Mouse (Mus musculus): ENCODE measurements around the gene Ccnd3.

Gene Ccnd3

DNA sequence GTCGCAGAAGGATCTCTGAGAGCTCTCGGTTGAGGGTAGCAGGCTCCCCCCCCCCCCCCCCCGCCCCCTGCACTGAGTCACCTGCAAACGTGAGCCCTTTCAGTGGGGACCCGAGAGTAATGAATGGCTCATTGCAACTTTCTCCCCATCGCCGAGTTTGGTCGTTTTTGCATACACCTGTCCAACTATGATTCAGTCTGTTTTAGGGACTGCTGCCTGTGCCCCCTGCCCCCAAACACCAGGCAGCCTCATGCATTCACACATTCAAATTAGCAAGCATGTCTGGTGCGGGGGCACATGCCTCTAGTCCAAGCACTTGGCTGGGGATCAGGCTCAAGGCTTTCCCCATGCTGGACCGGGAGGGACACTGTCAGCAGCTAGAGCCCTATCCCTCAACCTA is 49.8 kb downstream of the Ccnd3 start:
- DNase-seq, result no peak

DNA sequence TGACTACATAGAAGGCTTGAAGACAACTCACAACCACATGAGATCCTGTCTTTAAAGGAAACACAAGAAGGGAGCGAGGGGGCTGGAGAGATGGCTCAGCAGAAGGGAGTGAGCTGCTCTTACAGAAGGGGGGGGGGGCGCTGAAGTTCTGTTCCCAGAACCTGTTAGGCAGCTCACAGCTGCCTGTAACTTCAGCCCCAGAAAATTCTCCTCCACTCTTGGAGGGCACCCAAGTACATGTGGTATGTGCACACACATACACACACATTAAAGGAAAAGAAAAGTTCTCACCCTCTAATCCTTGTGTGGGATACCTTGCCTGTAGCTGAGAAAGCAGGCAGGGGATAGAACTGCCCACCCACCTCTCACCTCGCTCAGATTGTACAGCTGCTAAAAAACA is 52.3 kb downstream of the Ccnd3 start:
- DNase-seq, result no peak

DNA sequence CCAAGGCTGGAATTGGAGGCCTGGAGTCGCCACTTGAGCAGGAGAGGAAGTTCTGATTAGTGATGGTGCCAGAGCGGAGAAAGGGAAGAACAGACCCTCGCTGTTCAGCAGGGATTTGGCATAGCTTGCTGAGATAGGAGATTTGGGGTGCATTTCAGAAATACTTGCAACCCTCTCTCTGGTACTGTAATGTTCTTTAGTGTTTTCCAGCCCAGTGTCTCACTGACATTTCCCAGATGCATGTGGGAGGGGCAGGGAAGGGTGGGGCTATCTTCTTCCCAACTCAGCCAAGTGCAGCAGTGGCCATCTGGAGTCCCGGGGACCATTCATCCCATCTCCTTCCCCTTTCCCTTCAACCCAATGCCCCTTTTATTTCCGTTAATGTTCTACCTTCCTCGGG is 54.9 kb downstream of the Ccnd3 start:
- no peak for DNase-seq

DNA sequence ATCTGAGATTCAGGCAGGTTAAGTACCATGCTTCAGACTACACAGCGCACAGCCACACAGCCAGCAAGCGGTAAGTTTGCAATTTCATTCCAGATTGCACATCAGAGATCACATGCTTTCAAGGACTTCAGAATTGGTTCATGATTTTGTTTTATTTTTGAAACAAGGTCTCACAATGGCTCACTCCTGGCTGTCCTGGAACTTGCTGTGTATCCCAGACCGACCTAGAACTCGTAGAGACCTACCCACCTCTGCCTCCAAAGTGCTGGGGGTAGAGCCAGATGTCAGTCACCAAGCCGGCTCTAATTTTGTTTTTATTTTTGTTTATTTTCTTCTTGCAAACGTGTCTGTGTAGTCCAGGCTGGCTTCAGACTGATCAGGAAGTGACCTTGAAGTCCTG is 58.0 kb downstream of the Ccnd3 start:
- no peak for DNase-seq

- no peak for DNase-seq
Measured at GRCm38 (mm10) chr17:47564612-47565011, 59.8 kb downstream of the Ccnd3 start.

DNA sequence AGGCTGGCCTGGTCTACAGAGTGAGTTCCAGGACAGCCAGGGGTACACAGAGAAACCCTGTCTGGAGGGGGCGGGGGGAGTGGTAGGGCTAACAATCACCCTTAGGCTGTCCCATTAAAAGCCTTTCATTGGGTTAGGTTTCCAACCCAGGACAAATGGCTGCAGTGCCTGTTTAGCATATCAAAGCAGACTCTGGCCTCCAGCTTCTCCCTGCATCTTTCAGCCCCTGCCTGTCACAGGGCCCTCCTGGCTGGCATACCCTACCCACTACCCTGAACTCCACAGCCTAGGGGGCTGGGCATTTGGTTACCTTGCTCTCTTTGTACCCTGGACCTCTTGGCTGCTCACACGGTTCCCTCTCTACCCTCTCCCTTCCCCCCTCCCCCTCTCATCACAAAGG is 61.3 kb downstream of the Ccnd3 start:
- no peak for DNase-seq

DNA sequence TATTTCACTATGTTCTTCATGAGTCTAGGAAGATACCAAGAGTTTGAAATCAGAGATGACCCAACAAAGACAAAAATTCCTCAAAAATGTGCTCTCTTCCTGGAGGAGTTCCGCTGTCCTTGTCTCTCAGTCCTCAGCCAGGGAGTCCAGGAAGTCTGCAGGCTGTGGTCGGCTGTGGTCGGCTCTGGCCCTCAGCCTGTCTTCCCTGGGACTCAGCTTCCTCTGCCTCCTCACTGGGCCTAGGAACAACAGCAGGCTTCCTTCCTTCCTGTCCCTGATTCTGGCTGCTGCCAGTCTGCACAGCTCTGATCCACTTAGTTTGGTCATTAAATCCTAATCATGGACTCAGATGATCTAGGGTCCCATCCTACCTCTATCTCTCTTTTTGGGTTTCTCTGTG is 62.4 kb downstream of the Ccnd3 start:
- DNase-seq, result no peak

DNA sequence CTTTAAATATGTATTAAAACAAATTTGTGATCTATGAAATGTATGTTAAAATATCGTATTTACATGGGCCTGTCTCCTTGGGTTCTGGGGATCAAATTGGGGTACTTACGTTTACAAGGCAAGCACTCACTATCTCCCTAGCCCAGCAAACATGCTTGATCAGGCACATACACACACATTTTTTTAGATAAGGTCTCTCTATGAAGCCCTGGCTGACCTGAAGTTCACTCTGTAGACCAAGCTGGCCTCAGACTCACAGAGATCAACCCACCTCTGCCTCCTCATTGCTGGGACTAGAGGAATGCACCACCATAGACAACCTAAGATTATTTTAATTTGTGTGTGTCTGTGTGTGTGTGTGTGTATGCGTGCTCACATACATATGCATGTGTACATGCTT is 63.5 kb downstream of the Ccnd3 start:
- no peak for DNase-seq

DNA sequence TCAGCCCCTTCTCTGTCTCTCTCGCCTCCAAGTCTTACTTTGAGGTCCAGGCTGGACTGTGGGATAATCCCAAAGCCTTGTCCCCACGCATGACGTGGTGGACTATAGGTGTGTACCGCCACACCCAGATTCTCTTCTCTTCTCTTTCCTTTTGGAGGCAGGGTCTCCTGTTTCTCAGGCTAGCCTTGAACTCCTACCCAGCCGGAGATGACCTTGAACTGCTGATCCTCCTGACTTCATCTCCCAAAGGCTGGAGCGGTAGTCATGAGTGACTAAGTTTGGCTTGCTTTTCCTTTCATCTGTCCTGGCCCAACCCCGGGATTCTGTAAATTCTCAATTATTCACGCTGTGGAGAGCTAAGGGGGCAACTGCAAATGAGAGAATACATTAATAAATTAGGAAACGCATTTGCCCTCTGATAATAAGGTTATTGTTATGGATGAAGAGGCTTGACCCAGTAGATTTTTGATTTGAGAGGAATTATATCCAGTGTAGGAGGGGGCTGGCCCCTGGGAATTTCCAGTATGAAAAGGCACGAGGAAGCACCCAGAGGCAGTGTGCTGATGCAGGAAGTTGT is 64.2 kb downstream of the Ccnd3 start:
- DNase-seq, result no peak

DNA sequence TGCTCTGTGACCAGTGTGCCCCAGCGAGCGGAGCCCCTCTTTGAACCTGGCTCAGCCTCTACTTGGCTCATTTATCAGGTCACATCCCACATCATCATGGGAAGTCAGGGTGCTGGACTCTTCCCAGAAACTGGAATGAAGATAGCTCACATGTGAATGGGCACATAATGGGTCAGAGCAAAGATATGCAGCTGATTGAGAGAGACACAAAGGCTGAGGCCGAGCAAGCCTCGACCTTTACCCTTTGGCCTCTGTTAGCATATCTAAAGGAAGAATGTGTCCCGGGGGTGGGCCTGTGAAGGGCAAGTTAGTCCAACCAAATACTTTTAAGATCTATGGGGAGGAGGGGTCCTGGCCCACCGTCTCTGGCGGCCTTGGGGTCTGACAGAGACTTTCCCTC is 66.8 kb downstream of the Ccnd3 start:
- no peak for DNase-seq

GRCm38 (mm10) chr17:47572436-47572835 is 67.6 kb downstream of the Ccnd3 start:
- no peak for DNase-seq

DNA sequence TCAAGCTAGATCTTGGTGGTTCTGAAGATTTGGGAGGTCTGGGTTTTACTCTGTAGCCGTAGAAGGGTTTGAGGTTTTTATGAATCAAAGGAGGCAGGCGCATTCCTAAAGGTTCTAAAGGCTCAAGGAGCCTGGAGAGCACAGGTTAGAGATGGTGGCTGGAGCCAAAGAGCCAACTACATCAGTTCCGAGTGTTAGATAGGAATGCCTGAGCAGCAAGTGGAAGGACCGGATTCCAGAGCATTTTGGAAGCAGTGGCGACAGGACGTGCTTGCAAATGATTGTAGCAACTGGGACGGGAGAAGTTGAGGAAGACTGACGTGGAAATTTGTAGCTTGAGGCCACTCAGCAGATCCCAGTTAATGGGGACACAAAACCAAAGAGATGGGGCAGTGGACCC is 69.2 kb downstream of the Ccnd3 start:
- DNase-seq, result no peak

- DNase-seq, result no peak
Measured at GRCm38 (mm10) chr17:47574830-47575229, 70.0 kb downstream of the Ccnd3 start.

DNA sequence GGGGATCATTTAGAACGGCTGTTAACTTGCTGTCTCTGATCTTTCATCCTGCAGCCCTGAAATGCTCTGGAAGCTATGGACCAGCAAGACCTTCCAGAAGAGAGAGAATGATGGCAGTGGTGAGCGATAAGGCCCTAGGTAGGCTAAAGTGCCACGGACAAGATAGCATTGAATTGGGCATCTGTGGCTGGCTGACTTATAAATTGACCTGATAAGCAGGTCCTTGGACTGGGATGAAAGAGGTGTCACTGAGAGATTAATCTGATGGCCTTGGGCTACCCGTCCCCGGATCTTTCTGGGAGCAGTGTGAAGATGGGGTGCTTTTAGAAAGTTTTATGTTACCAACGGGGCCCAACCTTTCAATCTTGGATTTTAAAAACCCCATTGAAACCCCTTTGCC is 73.8 kb downstream of the Ccnd3 start:
- DNase-seq, result no peak

DNA sequence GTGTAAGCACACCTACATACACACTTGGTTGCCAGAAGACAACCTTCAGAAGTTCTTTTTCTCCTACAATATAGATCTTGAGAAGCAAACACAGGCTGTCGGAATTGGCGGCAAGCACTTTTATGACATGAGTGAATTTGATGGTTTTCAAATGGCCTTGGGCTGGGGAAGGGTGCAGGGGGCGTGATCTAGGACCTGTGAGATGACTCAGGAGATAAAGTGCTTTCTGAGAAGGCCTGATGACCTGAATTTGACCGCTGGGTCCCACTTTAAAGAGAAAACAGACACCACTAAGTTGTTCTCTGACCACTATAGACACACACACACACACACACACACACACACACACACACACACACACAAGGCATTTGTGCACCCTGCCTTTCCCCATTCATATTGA is 76.1 kb downstream of the Ccnd3 start:
- no peak for DNase-seq

DNA sequence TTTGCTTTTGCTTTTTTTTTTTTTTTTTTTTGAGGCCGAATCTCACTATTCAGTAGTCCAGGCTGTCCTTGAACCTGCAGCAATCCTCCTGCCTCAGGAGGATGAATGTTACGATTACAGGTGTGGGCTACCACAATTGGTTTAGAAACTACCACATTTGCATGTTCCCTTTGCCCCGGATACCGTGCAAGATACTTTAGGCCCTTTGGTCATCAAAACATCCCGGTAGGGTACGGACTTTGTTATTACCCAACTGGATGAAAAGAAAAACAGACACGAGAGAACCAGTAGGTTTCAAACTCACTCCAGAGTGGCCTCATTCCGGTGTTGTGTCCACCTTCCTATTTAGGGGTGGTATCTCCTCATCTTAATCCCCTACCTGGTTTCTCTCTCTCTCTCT is 83.7 kb downstream of the Ccnd3 start:
- DNase-seq, result peak; percentile 5

- no peak for DNase-seq
Measured at GRCm38 (mm10) chr17:47591073-47591472, 86.2 kb downstream of the Ccnd3 start.

- peak; percentile 100 for DNase-seq
Measured at GRCm38 (mm10) chr17:47593215-47593853, 88.5 kb downstream of the Ccnd3 start.

DNA sequence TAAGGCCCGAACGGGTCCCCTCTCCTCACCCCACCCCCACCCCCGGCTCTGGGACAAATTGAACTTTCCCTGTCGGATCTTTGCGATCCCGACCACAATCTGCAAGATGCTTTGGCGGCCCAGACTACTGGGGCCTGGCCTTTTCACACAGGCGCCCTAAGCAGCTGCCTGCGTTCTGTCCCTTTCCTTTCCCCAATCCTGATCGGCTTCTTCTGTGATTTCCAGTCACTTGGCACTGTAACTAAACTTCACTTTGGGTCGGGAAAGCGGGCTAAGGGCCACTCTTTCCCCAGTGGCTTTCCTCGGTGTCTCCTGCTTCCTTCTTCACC is 89.0 kb downstream of the Ccnd3 start:
- DNase-seq, result no peak

DNA sequence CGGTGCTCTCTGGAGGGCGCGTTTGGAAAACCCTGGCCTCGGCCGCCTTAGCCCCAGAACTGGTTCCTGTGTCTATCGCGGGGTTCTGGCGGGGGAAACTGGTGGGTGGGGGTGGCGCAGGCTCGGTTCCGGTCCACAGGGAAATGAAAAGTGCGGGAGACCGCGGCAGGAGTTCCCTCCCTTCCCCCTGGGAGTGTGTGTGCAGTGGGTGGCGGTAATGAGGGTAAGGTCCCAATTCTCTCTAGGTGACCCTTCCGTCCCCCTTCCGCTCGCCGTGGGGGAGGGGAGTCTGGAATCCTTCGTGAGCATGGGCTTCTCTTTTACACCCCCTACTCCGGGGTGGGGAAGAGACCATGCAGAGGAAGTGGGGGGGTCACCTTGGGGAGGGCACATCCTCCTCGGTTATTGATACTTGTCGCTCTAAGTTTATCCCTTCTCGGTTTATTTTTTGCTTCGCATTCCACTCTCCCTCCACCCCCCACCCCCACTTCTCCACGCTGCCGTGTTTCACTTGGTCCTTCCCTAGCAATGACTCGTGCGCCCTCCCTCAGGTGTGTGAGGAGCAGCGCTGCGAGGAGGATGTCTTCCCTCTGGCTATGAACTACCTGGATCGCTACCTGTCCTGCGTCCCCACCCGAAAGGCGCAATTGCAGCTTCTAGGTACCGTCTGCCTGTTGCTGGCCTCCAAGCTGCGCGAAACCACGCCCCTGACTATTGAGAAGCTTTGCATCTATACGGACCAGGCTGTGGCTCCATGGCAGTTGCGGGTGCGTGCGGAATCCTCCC is 89.5 kb downstream of the Ccnd3 start:
- peak; percentile 82 for DNase-seq

- DNase-seq, result no peak
Measured at GRCm38 (mm10) chr17:47594969-47595247, 90.1 kb downstream of the Ccnd3 start.

GRCm38 (mm10) chr17:47595248-47596161 is 90.7 kb downstream of the Ccnd3 start:
- peak; percentile 75 for DNase-seq

- DNase-seq, result no peak
Measured at GRCm38 (mm10) chr17:47596162-47596838, 91.4 kb downstream of the Ccnd3 start.

All from thymus, postnatal 4 days (tissue).